Mouse (Mus musculus) limb, embryonic 15.5 days (tissue): ENCODE measurements around the gene Ptgr2. TPM values are rescaled to one million over a fixed set of nuclear protein-coding genes. Genes with fewer than 3 reads are reported as not detected.
"Not testable (repeated sequence)": the region's sequence is repeated elsewhere in the genome, so short reads cannot be mapped to it uniquely, and the experiment has no call there.

Source experiments
- ATAC-seq: fragments of 200-750 bp; cut with Nextera tagmentation; 2 replicates; pipeline ENCODE4 v1.8.0; 2017; ENCODE audit warnings: low read depth, moderate TSS enrichment; ENCODE audit not compliant: insufficient number of reproducible peaks, low FRiP score, low TSS enrichment
- H3K27ac ChIP-seq: fragments of 300-500 bp; sonication (generic); 2 replicates; pipeline ENCODE4 v1.5.1; 2015; ENCODE audit warnings: moderate library complexity, mild to moderate bottlenecking, inconsistent platforms
- H3K27me3 ChIP-seq: fragments of 300-500 bp; sonication (generic); 2 replicates; pipeline ENCODE4 v1.6.1; 2015; ENCODE audit warnings: inconsistent platforms
- H3K36me3 ChIP-seq: fragments of 300-500 bp; sonication (generic); 2 replicates; pipeline ENCODE4 v1.6.1; 2015; ENCODE audit warnings: inconsistent platforms
- H3K4me1 ChIP-seq: fragments of 300-500 bp; sonication (generic); 2 replicates; pipeline ENCODE4 v1.6.1; 2015; ENCODE audit warnings: inconsistent platforms
- H3K4me2 ChIP-seq: fragments of 300-500 bp; sonication (generic); 2 replicates; pipeline ENCODE4 v1.6.1; 2015; ENCODE audit warnings: mild to moderate bottlenecking, inconsistent platforms
- H3K4me3 ChIP-seq: fragments of 300-500 bp; sonication (generic); 2 replicates; pipeline ENCODE4 v1.5.1; 2015; ENCODE audit warnings: mild to moderate bottlenecking, inconsistent platforms
- H3K9ac ChIP-seq: fragments of 300-500 bp; sonication (generic); 2 replicates; pipeline ENCODE4 v1.6.1; 2015; ENCODE audit warnings: inconsistent platforms
- H3K9me3 ChIP-seq: fragments of 300-500 bp; sonication (generic); 2 replicates; pipeline ENCODE4 v1.6.1; 2016; ENCODE audit warnings: inconsistent platforms
- WGBS: fragments of 180-500 bp; shearing (Covaris S2); methylation state at CpG from one replicate; pipeline ENCODE4 v1.1.7; 2015; 5-methylcytosine and 5-hydroxymethylcytosine counted together
- polyA plus RNA-seq: library from polyadenylated mRNA; unstranded; fragments of >200 nt; fragmentation: Nextera tagmentation; extraction: Ambion mirVana; gene quantifications from 2 replicates; pipeline ENCODE4 v1.2.1, GENCODE M21; 2015

Ptgr2 gene
- polyA plus RNA-seq, 1 experiment from 2014 or later: 15.9 TPM

GRCm38 (mm10) chr12:84316006-84316405 is 31.0 kb downstream of the Ptgr2 start:
- H3K27me3 ChIP-seq: no peaks in the 10 kb centered on the region
- peaks cover 13% of the 10 kb centered on the region for H3K4me1 ChIP-seq
- ATAC-seq: no peak
- peak overlapping the region; percentile 84 for H3K9ac ChIP-seq
- no peaks in the 10 kb centered on the region for H3K36me3 ChIP-seq
- no peaks in the 10 kb centered on the region for H3K9me3 ChIP-seq
- WGBS: 36% methylated on average over 7 of the region's 7 CpGs
- H3K4me3 ChIP-seq: peak overlapping the region; percentile 100
- H3K27ac ChIP-seq: peak overlapping the region; percentile 98
- peak overlapping the region; percentile 65 for H3K4me2 ChIP-seq

DNA sequence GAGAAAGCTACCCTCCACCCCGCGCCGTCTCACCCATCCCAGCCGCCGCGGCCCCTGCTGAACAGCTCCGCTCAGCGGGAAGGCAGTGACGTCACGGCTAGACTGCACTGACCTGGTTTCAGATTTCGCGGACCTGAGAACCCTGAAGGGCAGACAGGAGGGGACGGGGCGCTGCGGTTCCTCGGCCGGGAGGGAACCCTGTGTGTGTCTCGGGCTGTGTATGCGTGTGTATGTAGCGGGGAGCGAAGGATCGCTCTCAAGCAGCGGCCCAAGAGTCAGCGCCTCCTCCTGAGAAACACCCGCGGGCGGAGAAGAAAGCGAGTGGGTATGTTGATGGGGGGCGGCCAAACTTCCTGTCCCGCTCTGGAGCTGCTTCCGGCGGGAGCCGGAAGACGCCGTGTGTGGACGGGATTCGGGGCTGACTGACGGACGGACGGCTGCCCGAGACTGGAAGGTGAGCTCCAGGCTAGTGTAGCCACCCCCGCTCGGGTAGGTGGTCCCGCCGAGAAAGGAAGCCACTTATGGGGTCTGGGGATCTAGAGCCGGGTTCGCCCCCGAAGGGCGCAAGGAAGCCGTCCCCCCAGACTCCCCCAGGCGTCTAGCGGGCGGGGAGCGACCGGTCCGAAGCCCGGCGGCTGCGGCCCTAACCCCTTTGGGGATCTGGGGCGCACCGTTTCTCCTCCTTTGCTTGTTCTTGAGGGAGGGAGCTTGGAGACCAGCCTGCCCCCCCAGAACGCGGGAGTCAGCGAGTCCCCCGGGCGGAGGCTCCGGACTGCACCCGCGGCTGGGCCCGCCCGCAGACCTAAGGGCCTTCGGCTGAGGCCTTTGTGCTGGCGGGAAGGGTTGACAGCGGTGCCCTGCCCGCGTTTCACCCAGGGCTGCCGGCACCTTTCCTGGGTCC is 31.9 kb downstream of the Ptgr2 start, which contains the start of gene Zfp410:
Gene Zfp410 (plus strand): TSS at position 132 of the 901 bp plus-strand sequence.
- WGBS: under 1% methylated on average over 76 of the region's 77 CpGs
- peaks cover 16% of the 10 kb centered on the region for H3K4me1 ChIP-seq

DNA sequence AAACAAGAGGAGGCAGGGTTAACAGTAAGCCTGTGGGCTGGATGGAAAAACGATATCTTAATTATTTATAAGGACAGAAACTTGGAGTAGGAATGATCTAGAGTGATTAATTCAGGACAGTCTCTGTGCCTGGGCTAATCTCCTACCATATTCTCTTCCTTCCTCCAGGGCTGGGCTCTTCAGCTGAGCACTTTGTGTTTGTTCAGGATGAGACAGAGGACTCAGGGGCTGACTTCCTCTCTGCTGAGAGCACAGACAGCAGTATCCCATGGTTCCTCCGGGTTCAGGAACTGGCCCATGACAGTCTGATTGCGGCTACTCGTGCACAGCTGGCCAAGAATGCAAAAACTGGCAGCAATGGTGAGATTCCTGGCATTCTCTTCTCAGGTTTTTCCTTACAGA is 42.1 kb downstream of the Ptgr2 start:
- Histone ChIP-seq H3K4me1 (0 out of 2 replicates have a peak, but pooled peaks cover 3% of the 10 kb centered on the region), H3K9ac (no peak overlapping the region), H3K27me3 (no peaks in the 10 kb centered on the region), H3K27ac (no peak overlapping the region; the same call in 1 of the 2 replicates), H3K4me2 (no peak overlapping the region), H3K9me3 (no peaks in the 10 kb centered on the region), H3K4me3 (no peak overlapping the region), H3K36me3 (peaks cover 66% of the 10 kb centered on the region)
- WGBS: 67% methylated on average over 4 of the region's 4 CpGs
- ATAC-seq: no peak

More for the DNA sequence above, 31.9 kb downstream of the Ptgr2 start, which contains the start of gene Zfp410:
- H3K36me3 ChIP-seq: no peaks in the 10 kb centered on the region
- peak within 1 kb of the TSS; percentile 100 for H3K4me3 ChIP-seq
- no peaks in the 10 kb centered on the region for H3K27me3 ChIP-seq
- H3K9ac ChIP-seq: peak within 1 kb of the TSS; percentile 84
- H3K9me3 ChIP-seq: no peaks in the 10 kb centered on the region
- H3K27ac ChIP-seq: peak within 1 kb of the TSS; percentile 98
- H3K4me2 ChIP-seq: peak within 1 kb of the TSS; percentile 65
- peak; percentile 94 for ATAC-seq

GRCm38 (mm10) chr12:84336963-84337625 is 52.1 kb downstream of the Ptgr2 start:
- WGBS: 89% methylated on average over 11 of the region's 11 CpGs

DNA sequence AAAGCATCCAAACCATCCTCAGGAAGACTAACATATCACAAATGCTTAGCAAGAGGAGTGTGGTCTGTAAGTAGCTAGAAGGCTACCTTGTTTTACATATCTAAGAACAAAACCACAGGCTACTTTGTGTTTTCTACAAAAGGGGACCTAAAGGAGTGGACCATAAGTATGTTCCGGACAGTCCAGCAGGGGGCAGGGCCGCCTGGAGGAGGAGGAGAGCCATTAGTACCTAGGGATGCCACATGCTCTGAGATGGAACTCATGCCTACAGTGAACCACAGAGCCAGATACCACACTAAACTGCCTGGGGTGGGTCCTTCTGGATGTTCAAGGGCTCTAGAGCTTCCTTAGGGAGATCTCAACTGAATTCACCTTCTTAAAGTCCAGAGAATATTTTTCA is 62.2 kb downstream of the Ptgr2 start:
- WGBS: 45% methylated on average over 2 of the region's 2 CpGs
- H3K27ac ChIP-seq: no peak overlapping the region
- H3K9ac ChIP-seq: no peak overlapping the region
- H3K9me3 ChIP-seq: no peaks in the 10 kb centered on the region
- ATAC-seq: no peak
- no peak overlapping the region for H3K4me3 ChIP-seq
- H3K4me2 ChIP-seq: no peak overlapping the region
- no peaks in the 10 kb centered on the region for H3K27me3 ChIP-seq
- peaks cover 47% of the 10 kb centered on the region for H3K36me3 ChIP-seq
- no peaks in the 10 kb centered on the region for H3K4me1 ChIP-seq

More at GRCm38 (mm10) chr12:84336963-84337625, 52.1 kb downstream of the Ptgr2 start:
- Histone ChIP-seq H3K9ac (no peak overlapping the region), H3K4me1 (no peaks in the 10 kb centered on the region), H3K9me3 (no peaks in the 10 kb centered on the region), H3K4me3 (no peak overlapping the region), H3K27ac (no peak overlapping the region), H3K27me3 (no peaks in the 10 kb centered on the region), H3K4me2 (no peak overlapping the region), H3K36me3 (peaks cover 84% of the 10 kb centered on the region)
- ATAC-seq: no peak

- not testable (repeated sequence) for H3K9me3 ChIP-seq, H3K27ac ChIP-seq, H3K27me3 ChIP-seq, H3K4me3 ChIP-seq, H3K4me2 ChIP-seq, H3K9ac ChIP-seq, ATAC-seq
- Histone ChIP-seq H3K36me3 (peaks cover 19% of the 10 kb centered on the region; the same call in 1 of the 2 replicates), H3K4me1 (peaks cover 16% of the 10 kb centered on the region)
- 84% methylated on average over 2 of the region's 2 CpGs for WGBS
These were observed 73.7 kb downstream of the Ptgr2 start for GRCm38 (mm10) chr12:84358699-84359098.

GRCm38 (mm10) chr12:84361555-84362489 is 76.8 kb downstream of the Ptgr2 start, which contains the start of the genes Coq6 and Fam161b:
Gene Coq6 (plus strand): TSS chr12:84361657.
Gene Fam161b (minus strand): TSS chr12:84361833.
- Histone ChIP-seq H3K4me3 (peak within 1 kb of the TSS; percentile 99), H3K4me1 (peaks cover 16% of the 10 kb centered on the region), H3K27ac (peak within 1 kb of the TSS; percentile 74), H3K27me3 (no peaks in the 10 kb centered on the region), H3K36me3 (peaks cover 7% of the 10 kb centered on the region), H3K9me3 (no peaks in the 10 kb centered on the region), H3K4me2 (peak within 1 kb of the TSS; percentile 72), H3K9ac (peak within 1 kb of the TSS; percentile 82)
- peak; percentile 99 for ATAC-seq
- WGBS: under 1% methylated on average over 51 of the region's 51 CpGs

- 53% methylated on average over 2 of the region's 2 CpGs for WGBS
- no peaks in the 10 kb centered on the region for H3K9me3 ChIP-seq
- no peaks in the 10 kb centered on the region for H3K27me3 ChIP-seq
- no peak overlapping the region for H3K9ac ChIP-seq
- no peak for ATAC-seq
- H3K27ac ChIP-seq: no peak overlapping the region
- peak overlapping the region; percentile 99 for H3K4me3 ChIP-seq
- peaks cover 10% of the 10 kb centered on the region for H3K36me3 ChIP-seq
- H3K4me2 ChIP-seq: peak overlapping the region; percentile 72
- peaks cover 16% of the 10 kb centered on the region for H3K4me1 ChIP-seq
These were observed 77.8 kb downstream of the Ptgr2 start for GRCm38 (mm10) chr12:84362872-84363271.

- H3K9ac ChIP-seq: no peak overlapping the region
- H3K27ac ChIP-seq: no peak overlapping the region
- H3K4me1 ChIP-seq: peaks cover 16% of the 10 kb centered on the region
- H3K4me3 ChIP-seq: no peak overlapping the region
- 79% methylated on average over 9 of the region's 9 CpGs for WGBS
- no peak overlapping the region for H3K4me2 ChIP-seq
- H3K9me3 ChIP-seq: no peaks in the 10 kb centered on the region
- peaks cover 24% of the 10 kb centered on the region for H3K36me3 ChIP-seq
- no peaks in the 10 kb centered on the region for H3K27me3 ChIP-seq
- ATAC-seq: no peak
These were observed 79.3 kb downstream of the Ptgr2 start for GRCm38 (mm10) chr12:84364291-84364690.

- Histone ChIP-seq H3K9ac (no peak overlapping the region), H3K27ac (no peak overlapping the region), H3K4me1 (peaks cover 16% of the 10 kb centered on the region), H3K36me3 (peaks cover 32% of the 10 kb centered on the region), H3K4me3 (no peak overlapping the region), H3K9me3 (no peaks in the 10 kb centered on the region), H3K27me3 (no peaks in the 10 kb centered on the region), H3K4me2 (no peak overlapping the region)
- ATAC-seq: no peak
- 94% methylated on average over 6 of the region's 6 CpGs for whole genome bisulfite sequencing
These were observed 80.1 kb downstream of the Ptgr2 start for GRCm38 (mm10) chr12:84365137-84365536.
